Mouse (Mus musculus) adrenal gland (tissue): ENCODE data around the gene Sel1l3.

Experiments
- intact Hi-C: fragments of 180-260 bp; cut with DNase I; formaldehyde crosslinking; loops from one replicate; pipeline ENCODE4 v1.15.1; 2025

The Sel1l3 gene

DNA sequence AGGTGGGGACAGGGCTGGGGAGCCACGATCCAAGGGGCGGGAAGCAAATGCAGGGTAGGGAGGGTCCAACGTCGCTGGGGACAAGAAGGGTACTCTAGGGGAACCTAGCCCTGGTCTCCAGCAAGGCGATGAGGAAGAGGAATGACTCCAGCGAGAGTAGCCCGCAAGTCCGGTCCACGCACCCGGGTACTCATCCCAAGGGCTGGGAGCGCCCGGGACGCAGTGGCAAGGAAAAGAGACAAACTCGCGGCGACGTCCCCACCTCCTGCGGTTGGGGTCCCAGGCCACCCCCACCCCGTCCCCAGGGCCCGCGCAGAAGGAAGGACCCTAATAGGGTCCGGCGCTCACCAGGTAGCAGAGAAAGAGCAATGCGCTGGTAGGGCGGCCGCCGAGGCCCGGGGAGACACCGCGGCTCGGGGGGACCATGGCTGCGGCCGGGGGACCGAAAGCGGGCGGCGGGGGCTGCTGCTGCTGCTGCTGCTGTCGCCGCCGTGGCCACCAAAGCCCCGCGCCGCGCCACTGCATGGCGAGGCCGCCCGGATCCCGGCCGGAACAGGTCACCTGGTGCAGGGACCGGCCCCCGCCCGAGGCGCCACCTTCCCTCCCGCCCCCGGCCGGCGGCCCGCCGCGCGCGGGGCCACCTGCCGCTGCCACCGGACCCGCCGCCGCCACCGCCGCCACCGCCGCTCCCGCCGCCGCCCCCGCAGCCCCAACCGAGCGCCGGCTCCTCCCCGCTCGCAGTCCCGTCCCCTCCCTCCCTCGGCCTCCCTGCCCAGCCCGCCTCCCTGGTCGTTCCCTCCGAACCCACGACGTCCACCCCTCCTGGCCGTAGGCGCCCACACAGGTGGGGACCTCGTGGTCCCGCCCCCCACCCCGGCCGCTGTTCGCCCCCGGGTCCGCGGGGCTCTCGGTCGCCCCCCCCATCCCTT lies 681 bp downstream of the Sel1l3 start:
- intact Hi-C loops = no loop called here

DNA sequence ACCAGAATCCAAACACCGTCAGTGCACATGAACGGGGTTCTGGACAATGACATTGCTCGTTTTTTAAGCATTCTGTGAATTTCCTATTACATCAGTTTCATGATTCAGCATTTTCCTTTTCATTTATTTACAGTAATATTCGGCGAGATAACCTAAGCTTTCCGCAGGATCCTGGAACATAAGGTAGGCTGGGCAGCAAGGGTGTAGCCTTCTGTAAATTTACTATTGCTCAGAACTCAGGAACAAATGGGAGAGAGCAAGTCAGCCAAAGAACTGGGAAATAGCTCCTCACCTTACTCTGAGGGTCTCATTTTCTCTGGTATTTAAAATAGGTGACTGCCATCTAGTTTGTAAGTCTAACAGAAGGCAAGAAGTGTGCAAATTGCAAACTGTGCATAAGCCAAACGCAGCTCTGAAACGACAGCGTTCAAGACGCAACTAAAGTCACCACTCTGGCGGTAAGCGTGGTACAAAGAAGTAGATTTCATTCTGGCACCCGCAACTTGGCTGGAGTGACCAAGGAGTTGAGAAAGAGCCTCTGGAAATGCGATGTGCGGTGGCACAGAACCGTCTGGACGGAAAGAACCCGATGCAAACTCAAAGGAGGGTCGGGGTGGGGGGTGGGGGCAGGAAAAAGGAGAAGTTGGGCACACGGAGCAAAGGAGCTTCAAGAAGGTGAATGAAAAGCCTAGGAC lies 1.5 kb downstream of the Sel1l3 start:
- intact Hi-C loops = no loop called here

DNA sequence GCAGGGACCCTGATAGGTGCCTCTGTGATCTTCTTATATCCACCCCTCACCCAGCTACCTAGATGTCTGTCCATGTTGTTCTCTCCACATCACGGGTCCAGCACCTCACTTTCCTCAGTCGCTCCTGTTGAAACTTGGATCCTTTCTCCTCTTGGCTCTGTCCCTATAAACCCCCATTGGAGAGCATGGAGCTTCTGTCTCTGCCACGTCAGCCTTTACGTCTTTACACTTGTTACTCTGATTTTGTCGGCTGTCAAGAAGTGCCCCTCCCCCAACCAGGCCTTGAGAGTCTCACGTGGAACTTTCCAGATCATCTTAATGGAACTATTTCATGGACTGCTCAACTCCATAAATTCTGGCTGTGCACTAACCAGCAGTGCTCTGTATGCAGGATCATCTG lies 2.5 kb downstream of the Sel1l3 start:
- intact Hi-C loops = no loop called here

DNA sequence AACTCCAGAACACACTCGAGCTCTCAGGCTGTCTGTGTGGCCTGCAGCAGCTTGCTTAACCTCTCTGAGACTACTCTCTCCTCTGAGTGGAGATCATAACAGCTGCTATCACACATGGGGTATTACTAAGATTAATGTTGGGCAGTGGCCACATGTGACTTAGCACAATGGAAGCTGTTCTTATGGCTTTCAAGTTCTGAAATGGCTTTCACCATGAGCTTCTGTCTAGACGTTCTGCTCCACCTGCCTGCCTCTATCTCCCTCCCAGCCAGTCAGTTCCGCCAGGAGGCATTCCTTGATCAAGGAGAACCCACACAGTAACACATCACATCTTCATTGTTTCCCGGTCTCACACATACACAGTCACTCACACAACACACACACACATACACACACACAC lies 3.2 kb downstream of the Sel1l3 start:
- intact Hi-C loops = no loop called here

DNA sequence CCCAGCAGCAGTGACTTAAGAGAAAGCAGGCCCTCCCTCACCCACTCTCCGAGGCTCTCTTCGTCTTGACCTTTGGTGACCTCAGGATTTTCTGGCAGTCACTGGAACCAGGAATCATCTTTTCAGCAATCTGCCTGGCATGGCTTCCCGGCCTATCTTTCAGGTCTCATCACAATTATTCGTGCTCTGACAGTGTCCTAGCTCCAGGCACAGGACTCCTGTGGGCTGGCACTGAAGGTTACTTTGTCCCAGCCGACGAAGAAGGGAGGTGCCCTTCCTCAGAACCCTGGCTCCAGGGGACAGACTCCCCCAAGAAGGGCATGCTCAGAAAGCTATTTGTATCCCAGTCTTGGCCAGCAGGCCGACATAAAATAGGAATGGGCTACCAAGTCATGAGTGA lies 4.0 kb downstream of the Sel1l3 start:
- intact Hi-C loops = no loop called here

DNA sequence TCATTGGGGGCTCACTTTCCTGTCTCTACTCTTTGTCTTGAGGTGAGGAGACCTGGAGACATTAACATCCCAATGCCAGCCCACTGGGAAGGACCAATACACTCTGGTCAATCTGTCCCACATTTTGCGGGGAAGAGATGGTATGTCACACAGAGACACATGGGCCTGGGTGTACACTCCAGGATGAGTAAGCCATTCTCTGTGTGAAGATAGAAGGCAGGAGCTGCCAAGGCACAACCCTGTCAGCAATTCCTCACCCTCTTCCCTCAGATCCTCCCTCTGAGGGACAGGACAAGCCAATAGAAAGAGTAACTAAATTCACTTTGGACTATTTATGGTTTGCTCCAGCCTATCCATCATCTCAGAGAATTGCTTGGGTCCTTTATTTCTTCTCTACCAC lies 5.0 kb downstream of the Sel1l3 start:
- intact Hi-C loops = no loop called here

DNA sequence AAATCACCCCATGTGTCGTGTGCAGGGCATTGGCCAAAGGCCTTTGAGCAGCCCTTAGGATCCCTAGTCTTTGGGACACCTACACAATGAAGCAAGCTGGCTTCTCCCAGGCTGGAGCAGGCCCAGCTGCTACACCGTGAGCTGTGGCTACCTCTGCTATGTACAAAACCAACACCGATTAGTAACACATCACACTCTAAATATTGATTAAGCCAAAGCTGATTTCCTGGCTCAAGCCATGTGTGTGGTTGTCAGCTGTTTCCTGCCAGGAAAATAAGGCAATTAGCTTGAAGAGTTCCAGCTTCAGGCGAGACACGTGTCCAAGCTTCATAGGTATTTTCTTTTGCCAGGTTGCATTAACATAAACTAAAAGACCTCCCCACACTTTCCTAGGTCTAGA lies 7.2 kb downstream of the Sel1l3 start:
- intact Hi-C loops = no loop called here

DNA sequence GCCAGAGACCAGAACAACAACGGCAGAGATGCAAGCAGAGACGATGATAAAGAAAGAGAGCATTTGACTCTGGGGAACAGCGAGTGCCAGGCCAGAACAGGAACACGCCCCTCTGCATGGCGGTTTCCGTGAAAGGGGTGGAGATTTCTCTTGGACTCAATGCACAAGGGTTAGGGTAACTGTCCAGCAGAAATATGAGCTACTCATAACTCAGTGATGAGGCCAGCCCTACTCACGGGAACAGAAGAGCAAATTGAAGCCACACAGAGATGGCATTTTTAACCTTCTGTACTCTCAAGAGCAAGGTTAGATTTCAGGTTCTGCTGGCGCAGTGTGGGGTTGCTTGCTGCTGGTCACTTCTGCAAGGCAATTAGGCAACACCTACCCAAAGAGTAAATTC lies 11.0 kb downstream of the Sel1l3 start:
- intact Hi-C loops = no loop called here

DNA sequence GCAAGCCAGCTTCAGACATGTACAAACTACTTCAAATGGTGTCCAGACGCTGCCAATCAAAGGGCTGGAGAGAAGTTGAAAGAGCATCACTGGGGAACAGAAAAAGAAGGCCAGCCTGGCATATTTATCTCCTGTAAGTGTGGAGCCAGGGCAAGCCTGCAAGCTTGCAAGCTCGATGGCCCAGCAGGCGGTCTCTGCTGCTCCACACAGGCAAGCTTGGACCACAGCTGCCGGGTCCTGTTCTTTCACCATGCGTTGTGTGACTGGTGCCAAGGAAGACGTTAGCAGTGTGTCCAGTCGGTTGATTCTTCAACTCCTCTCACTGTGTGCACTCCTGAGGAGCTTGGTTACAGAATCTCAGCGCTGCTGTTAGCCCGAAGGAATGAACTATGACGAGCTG lies 12.9 kb downstream of the Sel1l3 start:
- intact Hi-C loops = no loop called here

DNA sequence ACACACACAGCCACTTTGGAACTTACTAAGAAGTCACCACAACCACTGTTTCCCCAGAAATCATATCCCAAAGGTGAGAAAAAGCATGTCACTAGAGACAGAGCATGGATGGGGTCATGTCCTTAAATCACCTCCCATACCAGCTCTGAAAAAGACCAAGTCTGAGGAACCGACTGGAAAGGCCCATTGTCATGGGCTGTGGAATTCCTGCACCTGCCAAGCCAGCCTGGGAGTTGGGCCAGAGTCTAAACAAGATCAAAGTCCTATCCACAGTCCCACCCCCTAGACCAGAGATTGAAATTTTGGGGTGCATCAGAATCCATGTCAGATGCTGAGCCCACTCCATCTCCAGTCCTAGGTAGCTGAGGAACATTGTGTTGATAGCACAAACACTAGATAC lies 15.3 kb downstream of the Sel1l3 start:
- intact Hi-C loops = no loop called here

DNA sequence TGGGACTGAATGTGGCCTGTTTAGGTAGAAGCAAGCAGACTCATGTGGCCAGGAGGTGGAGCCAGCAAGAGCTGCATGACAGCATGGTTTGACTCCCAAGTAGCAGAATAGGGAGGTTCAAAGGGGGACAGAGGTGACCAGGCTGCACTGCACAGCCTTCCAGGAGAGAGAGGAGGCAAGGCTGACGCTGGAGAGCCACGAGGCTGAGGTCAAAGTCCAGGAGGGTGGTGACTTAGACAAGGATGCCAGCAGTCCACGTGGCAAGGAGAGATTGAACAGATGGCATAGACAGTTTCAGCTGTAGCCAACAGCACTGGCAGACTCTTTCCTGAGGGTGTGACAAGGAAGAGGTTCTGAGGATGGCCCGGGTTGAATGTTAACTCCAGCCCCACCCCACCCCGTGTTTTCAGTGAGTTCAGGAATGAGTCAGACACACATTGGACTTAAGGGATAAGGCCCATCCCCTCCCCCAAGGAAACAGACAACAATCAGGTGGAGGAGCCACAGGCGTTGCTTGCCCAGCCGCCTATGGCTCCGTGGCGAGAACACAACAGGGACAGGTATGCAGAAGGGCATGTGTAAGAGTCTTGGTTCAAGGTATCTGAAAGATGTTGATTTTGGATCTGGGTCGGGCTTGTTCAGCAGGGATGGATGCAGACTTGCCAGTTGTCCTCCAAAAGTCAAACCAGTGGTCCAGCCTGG lies 17.2 kb downstream of the Sel1l3 start:
- intact Hi-C loops = no loop called here

DNA sequence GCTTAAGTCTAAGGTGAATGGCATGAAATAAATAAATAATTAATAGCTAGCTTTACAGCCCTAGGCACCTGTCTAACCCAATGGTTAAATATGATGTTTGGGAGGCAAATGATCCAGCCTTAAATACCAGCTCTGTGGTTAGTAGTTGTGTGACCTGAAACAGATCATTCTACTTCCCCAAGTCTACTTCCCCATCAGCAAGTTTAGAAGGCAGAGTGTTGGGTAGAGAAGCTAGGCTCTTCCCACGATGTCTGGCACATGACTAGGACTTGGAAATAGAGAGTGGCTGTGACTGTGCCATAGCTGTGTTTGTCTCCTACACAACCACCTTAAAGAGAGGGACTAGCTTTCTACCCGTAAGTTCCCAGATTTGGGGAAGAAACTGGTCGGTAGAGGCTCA lies 18.9 kb downstream of the Sel1l3 start:
- intact Hi-C loops = no loop called here

DNA sequence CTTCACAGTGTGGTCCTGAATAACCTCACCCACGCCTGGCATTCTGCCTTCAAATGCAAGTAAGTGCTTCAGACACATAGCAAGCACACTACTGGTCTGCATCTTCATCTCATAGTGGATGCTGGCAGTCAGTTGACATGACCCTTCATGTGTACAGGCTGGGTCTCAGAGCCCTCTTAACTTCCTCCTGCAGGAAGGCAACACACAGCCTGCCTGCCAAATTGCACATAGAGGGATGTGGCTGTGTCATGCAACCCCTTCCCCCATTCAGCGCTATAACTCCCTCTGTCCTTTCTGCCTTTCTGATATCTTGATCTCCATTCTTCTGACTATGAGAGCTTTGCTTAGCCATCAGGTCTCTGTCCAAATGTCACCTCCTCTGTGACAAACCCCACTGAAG lies 19.3 kb downstream of the Sel1l3 start:
- intact Hi-C loops = no loop called here

DNA sequence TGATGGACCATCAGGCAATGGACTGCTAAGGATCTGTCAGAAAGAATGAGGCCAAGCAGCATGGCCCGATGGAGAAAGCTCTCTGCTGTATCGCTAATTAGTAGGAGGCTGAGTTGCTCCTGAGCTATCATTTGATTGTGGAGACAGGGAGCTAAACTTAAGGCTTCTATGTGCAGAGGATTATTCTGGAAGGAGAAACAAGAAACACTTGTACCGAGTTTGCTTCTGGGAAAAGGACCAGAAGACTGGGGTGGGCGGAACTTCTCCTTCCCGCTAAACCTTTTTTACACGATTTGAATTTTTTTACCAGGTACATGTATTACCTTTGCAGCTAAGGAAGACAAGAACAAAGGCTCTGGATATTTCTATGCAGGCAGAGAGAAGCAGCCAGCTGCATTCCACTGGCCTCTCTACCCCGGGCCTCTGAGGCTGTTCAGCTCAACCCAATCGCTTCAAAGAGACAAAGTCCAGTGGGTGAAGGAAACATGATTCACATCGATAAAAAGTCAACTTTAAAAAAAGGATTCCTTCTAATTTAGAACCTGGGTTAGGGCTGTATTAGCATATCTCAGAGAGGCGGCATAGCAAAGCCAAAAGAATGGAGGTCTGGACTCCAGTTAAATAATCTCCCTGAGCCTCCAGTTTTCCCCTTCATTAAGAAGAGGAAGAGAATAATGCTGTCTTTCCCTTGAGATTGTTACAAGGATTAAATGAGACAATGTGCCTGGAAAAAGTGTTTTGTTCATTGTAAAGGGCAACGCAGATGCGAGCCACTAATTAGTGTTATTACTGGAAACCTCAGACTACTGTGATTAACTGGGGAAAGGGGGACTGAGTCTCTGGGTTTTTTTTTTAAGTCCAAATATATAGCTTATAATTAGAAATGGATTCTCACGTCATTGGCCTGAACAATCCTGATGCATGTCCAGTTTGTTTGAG lies 20.4 kb downstream of the Sel1l3 start:
- intact Hi-C loops = no loop called here

DNA sequence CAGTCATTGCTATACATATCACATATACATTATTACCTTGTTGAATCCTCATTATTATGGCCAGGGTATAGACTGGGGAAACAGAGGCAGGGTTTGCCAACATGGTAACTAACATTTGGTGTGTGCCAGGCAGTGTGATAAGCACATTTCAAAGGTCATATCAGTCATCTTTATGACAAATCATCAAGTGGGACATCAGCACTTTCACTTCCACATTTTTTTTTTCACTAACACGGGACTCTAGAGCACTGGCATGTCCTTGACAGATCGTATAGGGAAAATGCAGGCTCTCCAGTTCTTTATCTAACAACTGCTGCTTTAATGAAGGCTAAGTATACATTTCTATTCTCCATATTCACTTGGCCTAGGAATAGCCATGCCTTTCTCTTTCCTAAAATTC lies 25.1 kb downstream of the Sel1l3 start:
- intact Hi-C loops = no loop called here

DNA sequence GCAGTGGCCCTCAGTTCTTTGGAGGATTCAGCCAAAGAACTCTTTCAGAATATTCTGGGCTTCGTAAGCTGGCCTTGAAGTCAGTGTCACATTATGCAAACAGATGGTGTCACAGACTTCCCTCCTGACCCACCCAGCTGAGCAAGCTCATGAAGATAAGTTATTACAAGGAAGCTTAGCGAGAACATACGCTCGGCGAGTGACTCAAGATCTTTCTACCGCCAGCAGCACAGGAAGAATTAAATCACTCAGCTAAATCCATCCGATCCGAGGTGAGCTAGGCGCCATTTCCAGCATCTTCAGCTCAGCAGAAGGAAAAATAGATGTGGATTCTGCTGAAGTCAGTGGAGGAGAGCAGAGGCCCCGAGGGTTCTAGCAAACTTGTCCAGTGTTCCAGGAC lies 26.5 kb downstream of the Sel1l3 start:
- intact Hi-C loops = no loop called here

DNA sequence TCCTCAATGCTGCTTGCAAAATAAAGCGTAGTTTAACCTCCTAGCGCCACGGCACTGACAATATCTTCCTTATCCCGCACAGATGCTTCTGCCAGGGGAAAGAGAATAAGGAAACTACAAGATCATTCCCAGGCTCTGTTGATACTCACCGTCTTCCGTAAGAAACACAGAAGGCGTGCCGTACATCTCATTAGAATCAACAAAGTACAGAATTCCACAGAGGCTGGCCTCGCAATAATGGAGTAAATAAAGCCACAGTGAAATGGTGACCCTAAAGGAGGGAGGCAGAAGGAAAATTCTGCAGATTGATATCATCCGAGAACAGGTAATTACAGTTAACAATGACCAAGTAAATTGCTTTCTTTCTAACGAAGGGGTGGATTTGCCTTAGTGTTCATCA lies 27.9 kb downstream of the Sel1l3 start:
- intact Hi-C loops = no loop called here

DNA sequence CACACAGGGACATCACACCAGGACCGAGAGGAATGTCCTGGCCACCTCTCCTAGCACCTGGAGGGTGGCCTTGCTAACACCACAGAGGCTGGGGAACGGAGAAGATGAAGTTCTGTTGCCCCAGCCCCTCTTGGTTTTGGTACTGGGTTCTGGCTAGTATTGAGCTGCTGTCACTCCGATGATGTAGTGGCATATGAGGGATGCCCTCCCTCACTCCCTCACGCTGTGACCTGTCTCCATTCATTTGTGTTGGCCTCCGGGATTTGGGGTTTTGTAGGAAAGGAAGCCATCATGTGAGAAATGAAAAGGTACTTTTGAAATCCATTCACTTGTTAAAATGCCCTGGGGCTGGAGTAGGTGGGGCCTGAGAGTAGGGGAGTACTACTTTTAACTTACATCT lies 33.8 kb downstream of the Sel1l3 start:
- intact Hi-C loops = no loop called here

DNA sequence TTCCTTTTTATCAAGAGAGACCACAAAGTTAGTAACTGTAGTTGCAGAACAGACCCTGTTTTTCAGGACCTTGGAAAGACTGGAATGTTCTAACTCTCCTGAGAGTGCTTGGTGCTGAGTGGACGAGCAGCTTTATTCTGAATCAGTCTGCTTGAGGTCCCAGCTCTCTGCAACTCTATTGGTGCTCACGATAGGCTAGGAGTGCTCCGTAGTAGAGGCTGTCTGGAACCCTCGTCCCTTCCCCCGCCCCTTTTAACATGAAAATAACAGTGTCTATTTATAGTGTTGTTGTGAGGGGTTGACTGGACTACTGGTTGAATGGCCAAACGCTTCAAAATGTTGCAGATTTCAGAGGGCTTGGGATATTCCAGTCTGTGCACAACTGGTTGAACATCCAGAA lies 37.0 kb downstream of the Sel1l3 start:
- intact Hi-C loops = no loop called here

DNA sequence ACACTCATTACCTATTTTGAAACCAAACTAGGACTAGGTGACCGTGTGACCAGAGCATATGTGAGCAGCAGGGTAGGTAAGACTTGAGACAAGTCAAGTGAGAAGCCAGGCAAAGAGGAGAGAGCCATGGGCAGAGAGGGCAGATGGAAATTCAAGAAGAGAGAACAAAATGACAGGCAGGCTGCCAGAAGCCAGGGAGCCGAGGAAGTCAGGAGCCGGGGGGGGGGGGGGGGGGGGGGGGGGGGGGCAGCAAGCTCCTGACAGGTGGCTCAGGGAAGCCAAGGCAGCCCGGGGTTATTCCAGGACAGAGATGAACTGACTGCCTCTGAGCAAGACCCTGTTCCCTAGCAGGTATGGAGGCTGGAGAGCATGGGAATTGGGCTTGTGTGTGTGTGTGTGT lies 37.7 kb downstream of the Sel1l3 start:
- intact Hi-C loops = no loop called here

DNA sequence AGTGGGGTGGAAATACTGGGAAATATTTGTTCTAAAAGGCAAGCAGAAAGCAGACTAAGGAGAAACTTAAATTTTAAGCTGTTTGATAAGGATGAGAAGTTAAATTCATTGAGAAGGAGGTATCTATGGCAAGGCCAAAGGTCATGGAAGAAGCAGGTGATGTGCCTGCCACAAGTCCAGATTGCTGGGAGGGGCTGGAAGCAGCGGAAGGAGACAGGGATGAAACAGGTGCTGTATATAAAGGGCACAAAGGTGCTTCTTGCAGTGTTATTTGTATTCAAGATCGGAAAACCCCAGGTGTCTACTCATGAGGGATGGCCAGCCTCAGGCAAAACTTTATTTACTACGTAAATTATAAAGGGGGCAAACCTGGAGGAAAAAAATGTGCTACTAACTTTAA lies 38.5 kb downstream of the Sel1l3 start:
- intact Hi-C loops = no loop called here
